Mouse (Mus musculus) G1E (cell line): Measurements from ENCODE around the gene Bak1. TPM values are rescaled to one million over a fixed set of nuclear protein-coding genes. Genes with fewer than 3 reads are reported as not detected.
A peak's percentile ranks its signal among the peaks of the same experiment; 100 is the strongest.

Source experiments
- ATAC-seq: 2 replicates; pipeline ENCODE4 v1.8.0; 2016; ENCODE audit warnings: mild to moderate bottlenecking; ENCODE audit not compliant: insufficient number of reproducible peaks, poor library complexity, low FRiP score, severe bottlenecking; ENCODE audit errors: extremely low read depth
- DNase-seq: peaks from one replicate; pipeline ENCODE4 v3.0.0; 2012; ENCODE audit warnings: low spot score
- H3K27me3 ChIP-seq: 2 replicates; pipeline ENCODE4 v1.6.1; 2012; ENCODE audit warnings: mild to moderate bottlenecking, low read length, inconsistent platforms; ENCODE audit not compliant: insufficient read depth
- H3K36me3 ChIP-seq: replicated peaks from 2 replicates; pipeline ENCODE3; 2012; ENCODE audit warnings: mild to moderate bottlenecking, inconsistent platforms
- H3K4me1 ChIP-seq: 2 replicates; pipeline ENCODE4 v1.6.1; 2012; ENCODE audit warnings: low read depth, low read length, inconsistent platforms, mixed read lengths; ENCODE audit not compliant: insufficient read depth
- H3K4me3 ChIP-seq: 2 replicates; pipeline ENCODE4 v1.5.1; 2012; ENCODE audit warnings: low read depth, mild to moderate bottlenecking, inconsistent platforms, low read length, moderate library complexity, mixed read lengths
- H3K9me3 ChIP-seq: replicated peaks from 2 replicates; pipeline ENCODE4 v1.6.1; 2012; ENCODE audit warnings: inconsistent platforms
- CTCF ChIP-seq: IDR thresholded peaks from 2 replicates; pipeline ENCODE4 v1.5.1; 2012; ENCODE audit warnings: low read depth, low read length, inconsistent platforms, mixed read lengths
- GATA1 ChIP-seq: IDR thresholded peaks from 2 replicates; pipeline ENCODE4 v1.6.1; 2012; ENCODE audit warnings: borderline replicate concordance, low read length, inconsistent platforms, mixed read lengths
- GATA2 ChIP-seq: IDR thresholded peaks from 2 replicates; pipeline ENCODE4 v1.6.1; 2012; ENCODE audit warnings: low read depth, low read length, inconsistent platforms, borderline replicate concordance
- POLR2AphosphoS5 ChIP-seq: IDR thresholded peaks from 2 replicates; pipeline ENCODE4 v1.6.1; 2012; ENCODE audit warnings: low read depth, low read length, inconsistent platforms; ENCODE audit not compliant: insufficient replicate concordance
- TAL1 ChIP-seq: conservative IDR thresholded peaks from 2 replicates; pipeline ENCODE4 v1.6.1; 2012; ENCODE audit warnings: low read depth, low read length, inconsistent platforms, mixed read lengths
- polyA plus RNA-seq: library from polyadenylated mRNA; stranded (reverse); fragments of >175 nt; gene quantifications from 2 replicates; pipeline ENCODE4 v1.2.3, GENCODE M21; 2012
- total RNA-seq, 2 experiments: library from RNA; stranded (forward) in 1 of 2; stranded (reverse) in 1 of 2; fragments of 200-1000 nt in 1 of 2; fragments of >200 nt in 1 of 2; fragmentation: Nextera tagmentation in 1 of 2; gene quantifications; 2 replicates each; pipeline ENCODE4 v1.2.3; 2014 to 2017

The Bak1 gene
- total and polyA plus RNA-seq, 3 experiments: 64.5 to 231 (median 227) TPM

- Histone ChIP-seq H3K27me3 (peaks cover 74% of the 10 kb centered on the region), H3K9me3 (no peaks in the 10 kb centered on the region), H3K4me1 (peaks cover 23% of the 10 kb centered on the region), H3K4me3 (no peak overlapping the region; the same call in 1 of the 2 replicates), H3K36me3 (no peaks in the 10 kb centered on the region)
- ATAC-seq (no peak), DNase-seq (no peak)
- TF ChIP-seq GATA1: no peak
- TF ChIP-seq CTCF: no peak
- TF ChIP-seq GATA2: no peak
- TF ChIP-seq POLR2AphosphoS5: no peak
- no peak for TF ChIP-seq TAL1
Observed at GRCm38 (mm10) chr17:27040304-27041045, 11.7 kb upstream of the Bak1 start.

GRCm38 (mm10) chr17:27039432-27040102, 10.8 kb upstream of the Bak1 start:
- TF ChIP-seq TAL1 (no peak), POLR2AphosphoS5 (no peak), CTCF (no peak), GATA1 (no peak), GATA2 (no peak)
- ATAC-seq (no peak), DNase-seq (no peak)
- Histone ChIP-seq H3K27me3 (peaks cover 79% of the 10 kb centered on the region), H3K4me1 (peaks cover 23% of the 10 kb centered on the region), H3K9me3 (no peaks in the 10 kb centered on the region), H3K36me3 (no peaks in the 10 kb centered on the region), H3K4me3 (no peak overlapping the region)

GRCm38 (mm10) chr17:27038335-27039050, 9.7 kb upstream of the Bak1 start:
- Histone ChIP-seq H3K4me1 (peaks cover 23% of the 10 kb centered on the region), H3K9me3 (no peaks in the 10 kb centered on the region), H3K27me3 (peaks cover 81% of the 10 kb centered on the region), H3K4me3 (no peak overlapping the region), H3K36me3 (no peaks in the 10 kb centered on the region)
- TF ChIP-seq GATA1: no peak
- no peak for TF ChIP-seq CTCF
- no peak for TF ChIP-seq GATA2
- TF ChIP-seq POLR2AphosphoS5: no peak
- TF ChIP-seq TAL1: no peak
- DNase-seq: no peak
- no peak for ATAC-seq

- no peaks in the 10 kb centered on the region for H3K9me3 ChIP-seq
- peaks cover 63% of the 10 kb centered on the region for H3K27me3 ChIP-seq
- no peak for TF ChIP-seq GATA2
- TF ChIP-seq GATA1: no peak
- no peak for TF ChIP-seq CTCF
- no peak for TF ChIP-seq TAL1
- no peak for TF ChIP-seq POLR2AphosphoS5
- peaks cover 25% of the 10 kb centered on the region for H3K4me1 ChIP-seq
- no peaks in the 10 kb centered on the region for H3K36me3 ChIP-seq
- DNase-seq (no peak), ATAC-seq (no peak)
- no peak overlapping the region for H3K4me3 ChIP-seq
Observed at GRCm38 (mm10) chr17:27036465-27036864, 7.7 kb upstream of the Bak1 start.

- Histone ChIP-seq H3K36me3 (no peaks in the 10 kb centered on the region), H3K9me3 (no peaks in the 10 kb centered on the region), H3K27me3 (peaks cover 35% of the 10 kb centered on the region), H3K4me3 (peak overlapping the region; percentile 13; the same call in 1 of the 2 replicates), H3K4me1 (peaks cover 26% of the 10 kb centered on the region)
- peak; percentile 94 for TF ChIP-seq CTCF
- no peak for TF ChIP-seq TAL1
- TF ChIP-seq POLR2AphosphoS5: no peak
- no peak for TF ChIP-seq GATA1
- no peak for TF ChIP-seq GATA2
- ATAC-seq (no peak), DNase-seq (peak; percentile 70)
Observed at GRCm38 (mm10) chr17:27032869-27033268, 4.1 kb upstream of the Bak1 start.
